Mouse (Mus musculus): ENCODE measurements around the gene Snx20. TPM values are rescaled to one million over a fixed set of nuclear protein-coding genes. Genes with fewer than 3 reads are reported as not detected.

Gene Snx20
- 0.67 and 0.80 TPM in 2 replicates for polyA plus RNA-seq (2012; rRNA removed)

GRCm38 (mm10) chr8:88635474-88636397, at the start of gene Snx20:
Snx20 (minus strand) TSS chr8:88636128.

GRCm38 (mm10) chr8:88646837-88647778, 11.2 kb upstream of the Snx20 start, which contains the start of gene Nod2:
Nod2 (plus strand) TSS chr8:88647315.

Other genes with a start within 250 kb of the Snx20 start
- gene Nkd1, start 114.8 kb downstream of the Snx20 start, polyA plus RNA-seq (2012; rRNA removed): 21.1 and 22.7 TPM in 2 replicates
- 0.25 and 0.28 TPM in 2 replicates for gene Nod2, start 11.2 kb upstream of the Snx20 start, polyA plus RNA-seq (2012; rRNA removed)
- 11.0 and 11.7 TPM in 2 replicates for gene Cyld, start 60.9 kb upstream of the Snx20 start, polyA plus RNA-seq (2012; rRNA removed)